Mouse (Mus musculus) ES-E14 (cell line): ENCODE data around the gene Edil3.

Source experiments
- CHD2 ChIP-seq: IDR thresholded peaks from 2 replicates; pipeline ENCODE4 v1.6.1; 2014; ENCODE audit warnings: mild to moderate bottlenecking, low read depth, low read length, inconsistent platforms
- HCFC1 ChIP-seq: IDR thresholded peaks from 2 replicates; pipeline ENCODE4 v1.6.1; 2012; ENCODE audit warnings: low read length, inconsistent platforms, borderline replicate concordance; ENCODE audit not compliant: insufficient read depth
- ZNF384 ChIP-seq: IDR thresholded peaks from 2 replicates; pipeline ENCODE4 v1.6.1; 2012; ENCODE audit warnings: low read depth, low read length, inconsistent platforms

GRCm38 (mm10) chr13:88900046-88900445 lies 78.8 kb downstream of the Edil3 start:
- TF ChIP-seq HCFC1, result no peak
- TF ChIP-seq CHD2, result no peak
- no peak for TF ChIP-seq ZNF384
